Mouse (Mus musculus) CH12.LX (cell line): Measurements from ENCODE around the gene Ddx28.

Experiments used
- HCFC1 ChIP-seq: IDR thresholded peaks from 2 replicates; pipeline ENCODE4 v1.6.1; 2012; ENCODE audit warnings: low read depth, mild to moderate bottlenecking, inconsistent platforms, low read length, improper control_type of control experiment
- MAZ ChIP-seq: IDR thresholded peaks from 2 replicates; pipeline ENCODE4 v1.6.1; 2012; ENCODE audit warnings: low read depth, mild to moderate bottlenecking, inconsistent platforms, low read length, improper control_type of control experiment, moderate library complexity
- POLR2A ChIP-seq: IDR thresholded peaks from 2 replicates; pipeline ENCODE4 v1.6.1; 2011; ENCODE audit warnings: low read depth, mild to moderate bottlenecking, improper control_type of control experiment, low read length
- SIN3A ChIP-seq: IDR thresholded peaks from 2 replicates; pipeline ENCODE4 v1.6.1; 2012; ENCODE audit warnings: low read length, improper control_type of control experiment, inconsistent platforms

GRCm38 (mm10) chr8:106016284-106016683, 4.6 kb upstream of the Ddx28 start:
- no peak for TF ChIP-seq MAZ
- TF ChIP-seq POLR2A = no peak
- TF ChIP-seq SIN3A = no peak
- TF ChIP-seq HCFC1 = no peak
